Mouse (Mus musculus) CD4-positive helper T cell, adult 2 months (primary cell): ENCODE data around the gene Rcn3.
"Not testable (repeated sequence)": the region's sequence is repeated elsewhere in the genome, so short reads cannot be mapped to it uniquely, and the experiment has no call there.

Experiments
- DNase-seq: peaks from one replicate; pipeline ENCODE4 v3.0.0-alpha.2; 2012; ENCODE audit warnings: low read depth, missing footprints, low spot score

The Rcn3 gene

GRCm38 (mm10) chr7:45098541-45099240, 6.7 kb upstream of the Rcn3 start:
- DNase-seq = no peak

GRCm38 (mm10) chr7:45097479-45097878, 5.5 kb upstream of the Rcn3 start:
- no peak for DNase-seq

GRCm38 (mm10) chr7:45095965-45096364, 3.9 kb upstream of the Rcn3 start:
- not testable (repeated sequence) for DNase-seq

GRCm38 (mm10) chr7:45095367-45095766, 3.3 kb upstream of the Rcn3 start:
- DNase-seq = no peak

GRCm38 (mm10) chr7:45094121-45094520, 2.1 kb upstream of the Rcn3 start:
- DNase-seq = no peak

GRCm38 (mm10) chr7:45093516-45093905, 1.5 kb upstream of the Rcn3 start:
- peak; percentile 29 for DNase-seq

- no peak for DNase-seq
Measured at GRCm38 (mm10) chr7:45092828-45093515, 951 bp upstream of the Rcn3 start.

- no peak for DNase-seq
Measured at GRCm38 (mm10) chr7:45091001-45091990, 725 bp downstream of the Rcn3 start.

GRCm38 (mm10) chr7:45090251-45090977, 1.6 kb downstream of the Rcn3 start:
- DNase-seq = peak; percentile 27

GRCm38 (mm10) chr7:45088597-45088996, 3.4 kb downstream of the Rcn3 start:
- no peak for DNase-seq

GRCm38 (mm10) chr7:45086084-45086483, 5.9 kb downstream of the Rcn3 start:
- no peak for DNase-seq

- no peak for DNase-seq
Measured at GRCm38 (mm10) chr7:45083300-45083890, 8.6 kb downstream of the Rcn3 start.

GRCm38 (mm10) chr7:45082401-45083299, 9.4 kb downstream of the Rcn3 start:
- peak; percentile 84 for DNase-seq

- no peak for DNase-seq
Measured at GRCm38 (mm10) chr7:45081016-45081415, 11.0 kb downstream of the Rcn3 start.

- DNase-seq = peak; percentile 87
Measured at GRCm38 (mm10) chr7:45079856-45080255, 12.2 kb downstream of the Rcn3 start.

GRCm38 (mm10) chr7:45078513-45078912, 13.5 kb downstream of the Rcn3 start:
- DNase-seq = peak; percentile 76

GRCm38 (mm10) chr7:45077829-45078228, 14.2 kb downstream of the Rcn3 start:
- DNase-seq = no peak

- no peak for DNase-seq
Measured at GRCm38 (mm10) chr7:45077322-45077721, 14.7 kb downstream of the Rcn3 start.

- DNase-seq = no peak
Measured at GRCm38 (mm10) chr7:45076501-45076900, 15.5 kb downstream of the Rcn3 start.

- no peak for DNase-seq
Measured at GRCm38 (mm10) chr7:45075405-45075804, 16.6 kb downstream of the Rcn3 start.
